Mouse (Mus musculus): ENCODE data around the gene Pdcd11. TPM values are rescaled to one million over a fixed set of nuclear protein-coding genes. Genes with fewer than 3 reads are reported as not detected.

The Pdcd11 gene
- 8.7 and 13.5 TPM in 2 replicates for polyA plus RNA-seq (2016; fragmentation: Nextera tagmentation; extraction: Ambion mirVana)

- no peaks in the 10 kb centered on the region for H3K9me3 ChIP-seq
- no peaks in the 10 kb centered on the region for H3K27me3 ChIP-seq (ENCODE audit: insufficient read depth, poor library complexity, severe bottlenecking)
- peak; percentile 97 for DNase-seq (ENCODE audit: low spot score)
- peak within 1 kb of the TSS; percentile 98 for H3K4me3 ChIP-seq
- WGBS: under 1% methylated on average over 56 of the region's 56 CpGs
- H3K4me1 ChIP-seq (replicated peaks): peaks cover 24% of the 10 kb centered on the region
- peak within 1 kb of the TSS; percentile 93 for H3K27ac ChIP-seq
- H3K36me3 ChIP-seq: peaks cover 59% of the 10 kb centered on the region
These were observed at the start of gene Pdcd11, which contains the start of gene Usmg5 for GRCm38 (mm10) chr19:47090550-47091156. Gene Pdcd11, plus strand, starts transcription at chr19:47090768. Gene Usmg5, minus strand, starts transcription at chr19:47090647.

GRCm38 (mm10) chr19:47043608-47044007 is 47.0 kb upstream of the Pdcd11 start:
- 94% methylated on average over 3 of the region's 3 CpGs for WGBS
- Histone ChIP-seq H3K27me3 (ENCODE audit: insufficient read depth, poor library complexity, severe bottlenecking) (no peaks in the 10 kb centered on the region), H3K27ac (no peak overlapping the region), H3K4me3 (no peak overlapping the region), H3K9me3 (no peaks in the 10 kb centered on the region), H3K36me3 (peaks cover 94% of the 10 kb centered on the region), H3K4me1 (replicated peaks) (peaks cover 3% of the 10 kb centered on the region; the same call in 1 of the 2 replicates)
- DNase-seq (ENCODE audit: low spot score): no peak

- peaks cover 28% of the 10 kb centered on the region for H3K4me1 ChIP-seq (replicated peaks)
- no peak overlapping the region for H3K27ac ChIP-seq
- H3K4me3 ChIP-seq: no peak overlapping the region
- no peak for DNase-seq (ENCODE audit: low spot score)
- 94% methylated on average over 1 of the region's 1 CpGs for WGBS
- H3K36me3 ChIP-seq: peaks cover 67% of the 10 kb centered on the region
- no peaks in the 10 kb centered on the region for H3K27me3 ChIP-seq (ENCODE audit: insufficient read depth, poor library complexity, severe bottlenecking)
- H3K9me3 ChIP-seq: no peaks in the 10 kb centered on the region
These were observed 44.2 kb upstream of the Pdcd11 start for GRCm38 (mm10) chr19:47046343-47046742.

GRCm38 (mm10) chr19:47047236-47047833 is 43.2 kb upstream of the Pdcd11 start:
- Histone ChIP-seq H3K4me1 (replicated peaks) (peaks cover 28% of the 10 kb centered on the region), H3K36me3 (peaks cover 59% of the 10 kb centered on the region), H3K27me3 (ENCODE audit: insufficient read depth, poor library complexity, severe bottlenecking) (no peaks in the 10 kb centered on the region), H3K4me3 (no peak overlapping the region), H3K27ac (no peak overlapping the region), H3K9me3 (no peaks in the 10 kb centered on the region)
- DNase-seq (ENCODE audit: low spot score): no peak
- WGBS: 87% methylated on average over 13 of the region's 13 CpGs

GRCm38 (mm10) chr19:47049061-47049460 is 41.5 kb upstream of the Pdcd11 start:
- DNase-seq (ENCODE audit: low spot score): no peak
- H3K4me1 ChIP-seq (replicated peaks): peaks cover 28% of the 10 kb centered on the region
- H3K4me3 ChIP-seq: peak overlapping the region; percentile 83
- WGBS: 68% methylated on average over 4 of the region's 4 CpGs
- peaks cover 42% of the 10 kb centered on the region for H3K36me3 ChIP-seq
- no peak overlapping the region for H3K27ac ChIP-seq
- no peaks in the 10 kb centered on the region for H3K9me3 ChIP-seq
- H3K27me3 ChIP-seq (ENCODE audit: insufficient read depth, poor library complexity, severe bottlenecking): no peaks in the 10 kb centered on the region

GRCm38 (mm10) chr19:47049840-47050239 is 40.7 kb upstream of the Pdcd11 start:
- peak overlapping the region; percentile 96 for H3K27ac ChIP-seq
- no peaks in the 10 kb centered on the region for H3K9me3 ChIP-seq
- peaks cover 34% of the 10 kb centered on the region for H3K36me3 ChIP-seq
- H3K4me3 ChIP-seq: peak overlapping the region; percentile 83
- no peaks in the 10 kb centered on the region for H3K27me3 ChIP-seq (ENCODE audit: insufficient read depth, poor library complexity, severe bottlenecking)
- 12% methylated on average over 7 of the region's 7 CpGs for WGBS
- no peak for DNase-seq (ENCODE audit: low spot score)
- H3K4me1 ChIP-seq (replicated peaks): peaks cover 28% of the 10 kb centered on the region

- under 1% methylated on average over 75 of the region's 75 CpGs for WGBS
- H3K4me3 ChIP-seq: peak within 1 kb of the TSS; percentile 83
- H3K4me1 ChIP-seq (replicated peaks): peaks cover 28% of the 10 kb centered on the region
- no peaks in the 10 kb centered on the region for H3K27me3 ChIP-seq (ENCODE audit: insufficient read depth, poor library complexity, severe bottlenecking)
- DNase-seq (ENCODE audit: low spot score): peak; percentile 86
- H3K36me3 ChIP-seq: peaks cover 30% of the 10 kb centered on the region
- H3K9me3 ChIP-seq: no peaks in the 10 kb centered on the region
- H3K27ac ChIP-seq: peak within 1 kb of the TSS; percentile 96
These were observed 40.1 kb upstream of the Pdcd11 start, which contains the start of gene Pcgf6 for GRCm38 (mm10) chr19:47050271-47051032. Gene Pcgf6, minus strand, starts transcription at chr19:47050906.

- peaks cover 25% of the 10 kb centered on the region for H3K4me1 ChIP-seq (replicated peaks)
These were observed 37.6 kb upstream of the Pdcd11 start for GRCm38 (mm10) chr19:47052927-47053326.

GRCm38 (mm10) chr19:47053471-47053870 is 37.1 kb upstream of the Pdcd11 start:
- no peak overlapping the region for H3K27ac ChIP-seq
- peaks cover 25% of the 10 kb centered on the region for H3K4me1 ChIP-seq (replicated peaks)
- 85% methylated on average over 4 of the region's 4 CpGs for WGBS
- no peak for DNase-seq (ENCODE audit: low spot score)
- H3K27me3 ChIP-seq (ENCODE audit: insufficient read depth, poor library complexity, severe bottlenecking): no peaks in the 10 kb centered on the region
- H3K36me3 ChIP-seq: no peaks in the 10 kb centered on the region; the same call in 1 of the 2 replicates
- no peak overlapping the region for H3K4me3 ChIP-seq
- no peaks in the 10 kb centered on the region for H3K9me3 ChIP-seq

More at GRCm38 (mm10) chr19:47052927-47053326, 37.6 kb upstream of the Pdcd11 start:
- peaks cover 5% of the 10 kb centered on the region for H3K36me3 ChIP-seq
- no peak overlapping the region for H3K4me3 ChIP-seq
- H3K27me3 ChIP-seq (ENCODE audit: insufficient read depth, poor library complexity, severe bottlenecking): no peaks in the 10 kb centered on the region
- no peak for DNase-seq (ENCODE audit: low spot score)
- 83% methylated on average over 4 of the region's 4 CpGs for WGBS
- no peak overlapping the region for H3K27ac ChIP-seq
- no peaks in the 10 kb centered on the region for H3K9me3 ChIP-seq

- WGBS: 73% methylated on average over 1 of the region's 1 CpGs
- H3K4me3 ChIP-seq: no peak overlapping the region
- no peaks in the 10 kb centered on the region for H3K27me3 ChIP-seq (ENCODE audit: insufficient read depth, poor library complexity, severe bottlenecking)
- no peaks in the 10 kb centered on the region for H3K9me3 ChIP-seq
- H3K27ac ChIP-seq: no peak overlapping the region
- DNase-seq (ENCODE audit: low spot score): no peak
- no peaks in the 10 kb centered on the region for H3K36me3 ChIP-seq
- no peaks in the 10 kb centered on the region for H3K4me1 ChIP-seq (replicated peaks)
These were observed 32.9 kb upstream of the Pdcd11 start for GRCm38 (mm10) chr19:47057684-47058083.

- DNase-seq (ENCODE audit: low spot score): no peak
- Histone ChIP-seq H3K4me1 (replicated peaks) (peaks cover 19% of the 10 kb centered on the region), H3K36me3 (peaks cover 3% of the 10 kb centered on the region), H3K27me3 (ENCODE audit: insufficient read depth, poor library complexity, severe bottlenecking) (no peaks in the 10 kb centered on the region), H3K9me3 (no peaks in the 10 kb centered on the region), H3K27ac (no peak overlapping the region), H3K4me3 (no peak overlapping the region)
- 87% methylated on average over 3 of the region's 3 CpGs for WGBS
These were observed 24.7 kb upstream of the Pdcd11 start for GRCm38 (mm10) chr19:47065860-47066259.

- H3K27me3 ChIP-seq (ENCODE audit: insufficient read depth, poor library complexity, severe bottlenecking): no peaks in the 10 kb centered on the region
- no peaks in the 10 kb centered on the region for H3K9me3 ChIP-seq
- 11% methylated on average over 49 of the region's 49 CpGs for WGBS
- peak; percentile 98 for DNase-seq (ENCODE audit: low spot score)
- H3K4me3 ChIP-seq: peak within 1 kb of the TSS; percentile 99
- H3K36me3 ChIP-seq: peaks cover 17% of the 10 kb centered on the region
- peak within 1 kb of the TSS; percentile 96 for H3K27ac ChIP-seq
- peaks cover 19% of the 10 kb centered on the region for H3K4me1 ChIP-seq (replicated peaks)
These were observed 23.3 kb upstream of the Pdcd11 start, which contains the start of gene Taf5 for GRCm38 (mm10) chr19:47067096-47067882. Gene Taf5, plus strand, starts transcription at chr19:47067746.
